Mouse (Mus musculus) adrenal gland, adult 2 months (tissue): Measurements from ENCODE around the gene Hmcn2. TPM values are rescaled to one million over a fixed set of nuclear protein-coding genes. Genes with fewer than 3 reads are reported as not detected.

Experiments used
- DNase-seq: peaks from one replicate; pipeline ENCODE4 v3.0.0; 2021
- long read RNA-seq: library from polyadenylated mRNA; stranded (forward); transcript quantifications from one replicate; pipeline ENCODE4 v2.0.0, GENCODE M21; 2021
- polyA plus RNA-seq: library from polyadenylated mRNA; depleted of rRNA; stranded (reverse); fragments of >200 nt; gene quantifications from 2 replicates; pipeline ENCODE4 v1.2.3, GENCODE M21; 2012; rRNA removed
- total RNA-seq, 2 experiments: library from RNA; stranded (reverse); gene quantifications; 2 replicates each; pipeline ENCODE4 v1.2.3; 2021

Gene Hmcn2
- total RNA-seq: under 1 TPM; 0.93 to 0.95 TPM
- polyA plus RNA-seq: 8.3 and 9.4 TPM in 2 replicates
- long read RNA-seq, partial matches to known transcripts: 1 of 1 reads
- long read RNA-seq, other reads (novel, unspliced or antisense): 0 of 1 reads

DNA sequence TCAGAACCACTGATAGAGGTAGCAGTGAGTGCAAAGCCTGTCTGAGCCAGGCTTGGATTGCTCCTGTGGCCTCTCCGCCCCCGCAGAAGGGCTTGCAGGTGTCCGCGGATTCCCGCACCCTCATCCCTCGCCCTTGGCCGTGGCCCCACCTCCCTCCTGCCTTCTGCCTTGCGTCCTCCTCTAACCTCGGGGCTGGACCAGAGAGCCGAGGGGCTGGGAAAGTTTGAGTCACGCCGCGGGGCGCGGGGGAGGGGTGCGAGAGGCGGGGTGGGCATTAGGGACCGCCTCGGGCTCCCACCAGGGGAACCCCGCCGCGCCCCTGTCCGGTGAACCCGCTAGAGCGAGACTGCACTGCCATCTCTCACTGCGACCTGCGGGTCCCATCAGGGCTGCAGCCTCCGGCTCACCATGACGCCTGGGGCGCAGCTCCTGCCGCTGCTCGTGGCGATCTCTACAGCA, at the start of gene Hmcn2:
Gene Hmcn2, plus strand, starts transcription at position 409 of the 459 bp plus-strand sequence.
- no peak for DNase-seq

DNA sequence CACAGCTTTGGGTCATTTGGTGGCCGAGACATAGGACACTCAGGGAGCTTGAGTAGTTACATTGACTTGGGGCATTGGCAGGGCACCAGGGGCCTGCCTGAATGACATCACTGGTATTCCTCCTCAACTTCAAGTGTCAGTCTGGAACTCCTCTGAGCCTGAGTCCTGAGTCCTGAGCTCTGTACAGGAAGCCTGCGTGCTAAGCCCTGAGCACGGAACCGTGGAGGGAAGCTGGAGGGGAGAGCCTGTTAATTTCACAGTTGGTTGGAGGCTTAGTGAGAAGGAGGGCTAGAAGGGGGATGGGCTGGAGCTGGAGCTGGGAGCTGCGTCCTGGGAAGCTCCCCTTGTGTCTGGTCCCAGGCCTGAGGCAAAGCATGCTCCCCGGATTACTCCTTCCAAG, 46.8 kb upstream of the Hmcn2 start:
- DNase-seq: no peak

DNA sequence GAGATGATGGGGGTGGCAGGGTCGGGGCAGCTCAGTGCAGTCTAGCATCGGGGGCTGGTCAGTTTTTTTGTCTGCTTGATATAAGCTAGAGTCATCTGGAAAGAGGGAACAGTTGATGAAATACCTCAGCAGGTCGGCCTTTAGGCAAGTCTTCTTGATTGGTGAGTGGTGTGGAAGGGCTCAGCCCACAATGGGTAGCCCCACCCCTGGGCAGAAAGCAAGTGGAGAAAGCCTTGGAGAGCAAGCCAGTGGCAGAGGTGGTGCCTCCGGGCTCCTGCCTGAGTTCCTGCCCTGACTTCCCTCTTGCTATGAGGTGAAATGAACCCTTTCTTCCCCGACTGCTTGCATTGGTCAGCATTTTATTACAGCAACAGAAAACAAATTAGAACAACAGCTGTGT, 45.6 kb upstream of the Hmcn2 start:
- no peak for DNase-seq

DNA sequence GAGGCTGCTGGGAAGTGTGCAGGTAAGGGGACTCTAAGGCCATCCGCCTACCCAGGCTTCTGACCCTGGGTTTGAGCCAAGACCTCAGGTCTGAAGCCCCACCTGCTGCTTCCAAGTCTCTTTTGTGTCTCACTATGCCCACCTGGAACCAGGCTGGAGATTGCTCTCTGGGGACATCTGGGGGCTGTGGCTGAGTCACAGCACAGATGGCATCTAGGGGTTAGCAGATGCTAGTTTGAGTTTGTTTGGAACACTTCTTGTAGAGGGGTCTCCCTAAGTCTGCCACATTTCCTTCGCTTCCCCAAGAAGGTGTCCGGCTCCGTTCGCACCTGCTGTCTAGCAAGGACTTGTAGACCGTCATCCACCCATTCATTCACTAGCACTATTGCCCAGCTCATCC, 45.0 kb upstream of the Hmcn2 start:
- no peak for DNase-seq

DNA sequence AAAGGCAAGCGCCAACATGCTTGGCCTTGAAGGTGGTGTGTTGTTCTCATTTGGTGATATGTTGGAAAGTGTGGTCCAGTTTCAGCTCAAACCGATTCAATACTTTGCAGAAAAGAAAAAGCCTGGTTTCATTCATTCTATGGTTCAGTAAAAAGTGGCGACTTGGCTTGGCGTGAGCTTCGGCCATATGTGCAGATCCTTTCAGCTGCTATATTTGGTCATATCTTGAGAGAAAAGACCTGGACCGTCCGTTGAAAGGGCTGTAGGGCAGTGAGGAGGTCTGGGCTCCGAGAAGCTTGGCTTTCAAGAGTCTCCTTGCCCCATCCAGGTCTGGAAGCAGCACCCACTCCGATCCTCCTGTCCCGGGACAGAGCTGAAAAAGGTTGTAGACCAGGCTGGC, 44.4 kb upstream of the Hmcn2 start:
- no peak for DNase-seq

DNA sequence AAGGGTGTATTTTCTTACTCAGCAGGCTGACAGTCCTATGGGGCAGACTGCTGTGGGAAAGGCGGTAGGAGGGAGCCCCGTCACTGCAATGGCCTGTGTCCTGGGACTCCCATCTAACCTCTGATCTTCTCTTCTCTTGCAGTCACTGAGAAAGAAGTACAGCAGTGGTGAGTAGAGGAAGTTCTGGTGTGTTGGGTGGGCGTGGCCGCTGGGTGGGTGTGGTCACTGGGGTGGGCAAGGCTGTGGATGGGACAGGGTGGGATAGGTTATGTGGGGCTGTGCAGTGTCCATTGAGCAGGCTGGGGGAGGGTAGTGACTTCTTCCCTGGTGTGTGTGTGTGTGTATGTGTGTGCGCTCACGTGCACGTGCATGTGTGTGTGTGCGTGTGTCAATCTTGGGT, 43.7 kb upstream of the Hmcn2 start:
- DNase-seq: no peak

DNA sequence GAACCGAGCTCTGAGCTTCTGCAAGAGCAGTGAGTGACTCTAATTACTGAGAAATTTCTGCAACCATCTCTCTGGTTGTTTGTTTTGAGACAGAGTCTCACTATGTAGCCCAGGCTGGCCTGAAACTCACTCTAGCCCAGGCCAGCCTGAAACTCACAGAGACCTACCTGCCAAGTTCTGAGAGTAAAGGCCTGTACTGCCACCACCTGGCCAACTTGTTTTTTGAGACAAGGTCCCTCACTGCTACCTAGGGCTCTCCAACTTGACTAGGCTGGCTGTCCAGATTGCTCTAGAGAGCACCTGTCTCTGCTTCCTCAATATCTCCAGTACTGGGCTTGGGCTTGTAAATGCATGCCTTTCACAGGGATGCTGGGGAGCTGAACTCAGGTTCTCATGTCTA, 43.1 kb upstream of the Hmcn2 start:
- no peak for DNase-seq

DNA sequence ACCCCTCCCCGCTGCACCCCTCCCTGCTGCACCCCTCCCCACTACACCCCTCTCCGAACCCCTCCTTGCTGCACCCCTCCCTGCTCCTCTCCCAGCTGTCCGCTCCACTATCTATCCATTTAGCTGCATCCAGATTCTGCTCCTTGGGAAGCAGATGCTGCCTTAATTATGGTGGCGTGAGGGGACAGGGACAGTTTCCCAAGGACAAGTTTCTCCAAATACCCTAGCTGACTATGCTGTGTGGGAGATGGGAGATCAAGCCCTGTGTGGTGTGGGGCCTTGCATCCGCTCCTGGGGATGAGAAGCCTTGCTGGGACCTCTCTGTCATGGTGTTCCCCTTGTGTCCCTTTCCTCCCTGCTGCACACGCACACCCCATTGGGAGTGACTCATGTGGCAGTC, 39.2 kb upstream of the Hmcn2 start:
- no peak for DNase-seq

DNA sequence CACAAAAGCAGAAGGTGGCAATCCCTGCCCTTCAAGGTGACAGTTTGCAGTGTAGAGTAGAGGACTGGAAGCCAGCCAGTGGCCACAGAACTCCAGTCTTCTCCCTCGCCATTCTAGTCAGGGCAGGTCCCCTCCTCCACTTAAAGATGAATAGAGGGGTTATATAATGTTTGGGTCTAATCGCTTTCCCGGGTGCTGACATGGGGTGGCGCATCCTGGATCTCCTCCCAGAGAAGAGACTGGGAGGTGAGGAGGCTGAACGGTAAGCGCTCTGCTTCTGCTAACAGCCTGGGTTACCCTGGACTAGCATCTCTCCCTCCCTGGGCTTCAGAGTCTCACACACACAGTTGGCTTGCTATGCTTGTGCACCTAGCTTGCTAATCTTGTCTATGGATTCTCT, 36.4 kb upstream of the Hmcn2 start:
- DNase-seq: no peak

DNA sequence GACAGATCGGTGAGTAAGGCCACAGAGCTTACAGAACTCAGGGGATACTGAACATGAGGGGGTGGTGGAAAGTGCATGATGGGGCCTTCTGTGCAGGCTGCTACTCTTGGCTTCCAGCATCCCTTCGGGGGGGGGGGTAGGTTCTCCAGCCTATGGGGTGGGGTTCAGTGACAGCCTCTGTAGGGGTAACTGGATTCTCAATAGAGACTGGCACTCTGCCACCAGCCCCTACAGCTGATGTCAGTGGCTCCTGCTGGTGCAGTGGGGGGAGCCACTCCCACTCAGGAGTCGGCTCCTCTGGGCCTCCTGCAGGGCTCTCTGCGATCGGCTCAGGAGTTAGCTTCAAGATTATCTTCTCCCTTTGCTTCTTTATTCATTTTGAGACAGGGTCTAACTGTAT, 35.7 kb upstream of the Hmcn2 start:
- DNase-seq: no peak

DNA sequence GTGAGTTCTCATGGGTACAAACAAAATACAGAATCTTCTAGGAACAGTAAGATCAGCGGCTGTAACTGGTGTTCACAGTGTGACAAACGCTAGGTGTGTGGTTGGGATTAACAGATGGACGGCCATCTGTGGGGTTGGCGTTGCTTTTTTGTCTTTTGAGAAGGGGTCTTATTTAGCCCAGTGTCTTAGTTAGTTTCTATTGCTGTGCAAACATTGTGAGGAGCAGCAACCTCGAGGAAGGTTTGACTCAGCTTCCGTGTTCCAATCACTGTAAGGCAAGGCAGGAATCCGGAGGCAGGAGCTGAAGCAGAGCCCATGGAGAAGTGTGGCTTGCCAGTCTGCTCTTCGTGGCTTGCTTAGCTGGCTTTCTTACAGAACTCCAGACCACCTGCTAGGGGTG, 33.1 kb upstream of the Hmcn2 start:
- DNase-seq: no peak

DNA sequence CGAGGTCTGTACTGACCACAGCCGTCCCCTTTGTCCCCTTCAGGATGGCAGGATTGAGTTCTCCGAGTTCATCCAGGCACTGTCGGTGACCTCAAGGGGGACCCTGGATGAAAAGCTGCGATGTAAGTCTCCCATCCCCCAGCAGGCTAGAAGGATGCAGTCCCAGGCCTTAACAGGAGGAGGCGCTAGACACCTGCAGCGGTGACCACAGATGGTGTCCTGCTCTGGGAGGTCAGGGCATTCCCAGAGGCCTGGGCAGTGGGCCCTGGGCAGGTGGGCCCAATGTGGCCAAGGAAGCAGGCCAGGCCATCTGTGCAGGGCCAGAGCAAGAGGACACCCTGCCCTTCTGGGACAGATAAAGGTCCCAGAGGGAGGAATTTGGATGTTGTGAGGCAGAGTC, 31.9 kb upstream of the Hmcn2 start:
- no peak for DNase-seq

DNA sequence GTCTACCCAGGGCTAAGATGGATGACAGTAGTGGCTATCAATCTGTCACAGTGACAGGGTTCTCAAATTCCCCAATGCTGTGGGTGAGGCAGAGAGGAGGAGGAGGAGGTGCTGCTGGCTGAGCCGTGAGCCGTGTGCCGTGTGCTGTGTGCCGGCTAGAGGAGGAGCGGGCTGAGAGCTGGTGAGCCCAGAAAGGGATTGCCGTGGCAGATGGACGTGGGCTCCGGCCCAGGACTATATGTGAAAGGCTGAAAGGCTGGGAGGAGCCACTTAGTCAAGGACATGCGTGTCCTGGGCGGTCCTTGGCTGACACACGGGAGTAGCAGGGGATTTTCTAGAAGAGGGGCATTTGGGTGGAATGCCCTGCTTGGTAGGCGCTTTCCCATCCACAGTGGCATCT, 31.3 kb upstream of the Hmcn2 start:
- DNase-seq: no peak

DNA sequence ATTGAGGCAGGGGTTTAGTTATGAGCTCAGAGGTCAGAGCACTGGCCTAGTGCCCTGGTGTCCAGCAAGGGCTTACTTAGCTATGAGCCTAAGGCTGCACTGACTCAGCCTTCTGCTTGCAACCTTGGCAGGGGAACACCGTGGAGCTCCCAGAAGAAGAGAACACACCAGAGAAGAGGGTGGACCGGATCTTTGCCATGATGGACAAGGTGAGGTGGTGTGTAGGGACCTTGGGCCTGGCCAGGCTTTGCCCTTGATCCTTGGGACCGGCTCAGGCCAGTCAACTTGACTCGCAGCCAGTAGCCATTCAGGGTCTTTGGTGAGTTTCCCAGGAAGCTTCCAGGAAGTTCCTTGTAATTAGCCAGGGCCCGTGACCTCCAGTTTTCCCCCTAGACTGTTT, 29.7 kb upstream of the Hmcn2 start:
- DNase-seq: peak; percentile 26

DNA sequence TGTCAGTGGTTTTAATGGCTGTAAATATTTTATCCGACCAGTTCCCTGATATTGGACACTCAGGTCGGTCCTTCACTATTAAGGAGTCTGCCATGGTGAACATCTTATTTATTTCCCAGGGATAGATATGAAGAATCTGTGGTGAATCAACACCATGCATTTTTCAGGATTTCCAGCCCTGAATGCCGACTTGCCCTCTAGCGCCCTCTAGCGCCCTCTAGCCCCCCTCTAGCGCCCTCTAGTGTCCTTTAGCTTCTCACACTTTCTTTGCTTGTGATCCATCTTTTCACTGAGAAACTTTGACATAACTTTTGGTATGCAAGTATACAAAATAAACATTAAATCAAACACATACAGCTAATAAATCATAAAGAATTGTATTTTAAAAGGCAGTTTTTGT, 22.8 kb upstream of the Hmcn2 start:
- DNase-seq: peak; percentile 67

DNA sequence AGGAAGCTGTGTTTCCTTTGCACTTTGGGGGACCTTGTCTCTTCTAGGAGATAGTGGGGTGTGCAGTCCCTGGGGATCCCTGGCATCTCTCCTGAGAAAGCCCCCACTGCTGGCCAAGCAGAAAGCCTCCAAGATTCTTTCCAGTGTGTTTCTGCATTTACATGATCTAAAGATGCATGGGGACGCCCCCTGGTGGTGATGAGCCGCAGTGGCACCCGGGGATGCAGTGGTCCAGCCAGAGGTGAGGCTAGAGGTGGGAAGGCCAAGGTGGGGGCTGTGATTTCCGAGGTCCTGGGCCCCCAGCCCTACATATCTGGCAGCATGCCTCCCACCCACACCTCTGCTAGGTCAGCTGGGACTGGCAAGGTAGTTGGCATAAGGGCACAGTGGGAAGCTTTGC, 19.2 kb upstream of the Hmcn2 start:
- peak; percentile 66 for DNase-seq

DNA sequence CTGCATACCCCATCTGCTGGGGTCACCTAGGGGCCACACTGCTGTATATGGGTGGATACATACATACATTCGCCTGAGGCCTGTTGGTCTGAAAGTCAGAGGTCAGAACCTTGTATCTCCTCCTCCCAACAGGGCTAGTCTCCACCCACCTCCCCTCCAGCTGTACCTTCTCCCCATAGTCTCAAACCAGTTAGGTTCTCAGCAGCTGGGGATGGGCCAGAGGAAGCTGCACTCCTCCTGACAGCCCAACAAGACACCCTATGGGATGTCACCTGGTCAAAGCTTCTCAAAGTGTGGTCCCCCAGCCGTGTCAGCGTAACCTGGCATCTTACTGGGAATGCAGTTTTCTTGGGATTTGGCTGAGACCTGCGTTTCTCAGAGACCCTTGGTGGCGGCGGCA, 17.8 kb upstream of the Hmcn2 start:
- no peak for DNase-seq

DNA sequence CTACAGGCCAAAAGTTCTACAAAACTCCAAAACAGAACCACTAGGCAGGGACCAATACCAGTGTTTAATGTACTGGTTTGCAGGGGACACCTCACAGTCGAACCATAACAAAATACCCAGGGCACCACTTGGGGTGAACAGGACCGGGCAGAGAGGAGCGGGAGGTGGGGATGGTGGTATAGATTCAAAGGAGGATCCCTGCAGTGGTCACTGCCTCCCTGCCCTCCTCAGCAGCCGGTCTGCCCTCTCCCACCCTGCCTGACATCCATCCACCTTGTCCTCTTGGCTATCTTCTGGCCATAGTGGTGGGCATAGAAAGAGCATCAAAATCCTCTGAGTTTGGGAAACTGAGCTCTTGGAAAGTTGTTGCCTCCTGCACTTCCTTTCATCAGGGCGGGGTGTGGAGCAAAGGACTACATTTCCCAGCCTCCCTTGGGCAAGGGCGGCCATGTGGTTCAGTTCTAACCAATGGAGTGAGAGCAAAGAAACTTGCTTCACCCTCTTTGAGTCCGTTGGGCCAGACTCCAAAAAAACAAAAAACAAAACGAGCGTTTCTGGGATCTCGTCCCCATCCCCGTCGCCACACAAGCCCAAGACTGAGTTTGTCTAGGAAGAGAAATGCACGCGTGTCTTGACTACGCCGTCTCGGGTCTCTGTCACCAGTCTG, 16.5 kb upstream of the Hmcn2 start:
- peak; percentile 69 for DNase-seq

DNA sequence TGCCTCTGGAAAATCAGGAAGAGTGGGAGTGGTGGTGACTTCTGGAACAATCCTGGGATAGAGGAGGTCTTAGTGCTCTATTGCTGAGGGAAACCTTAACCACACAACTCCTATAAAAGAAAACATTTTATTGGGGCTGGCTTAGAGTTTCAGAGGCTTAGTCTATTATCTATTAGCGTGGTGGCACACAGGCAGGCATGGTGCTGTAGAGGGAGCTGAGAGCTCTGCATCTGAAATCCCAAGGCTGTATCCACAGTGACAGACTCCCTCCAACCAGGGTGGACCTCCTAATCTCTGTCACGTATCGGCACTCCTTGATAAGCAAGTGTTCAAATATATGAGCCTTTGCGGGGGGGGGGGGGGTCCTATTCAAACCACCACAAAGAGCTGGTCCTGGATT, 15.4 kb upstream of the Hmcn2 start:
- DNase-seq: no peak

DNA sequence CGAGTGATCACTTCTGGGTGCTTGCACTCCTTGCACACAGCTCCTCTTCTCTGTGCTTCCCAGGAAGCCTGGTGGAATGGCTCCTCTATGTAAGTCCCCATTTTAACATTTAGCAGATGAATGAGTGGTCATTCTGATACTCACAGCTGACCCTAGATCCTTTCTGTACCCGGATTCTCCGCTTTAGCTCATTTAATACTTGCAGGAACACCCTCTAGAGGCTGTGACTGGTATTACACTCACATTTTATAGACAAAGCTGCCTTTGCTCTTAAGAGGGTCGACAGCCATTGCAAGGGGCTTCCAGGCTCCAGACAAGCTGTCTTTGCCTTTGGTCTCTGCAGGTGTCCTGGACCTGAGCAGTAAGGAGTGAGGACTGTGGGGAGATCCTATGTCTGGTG, 14.9 kb upstream of the Hmcn2 start:
- no peak for DNase-seq

DNA sequence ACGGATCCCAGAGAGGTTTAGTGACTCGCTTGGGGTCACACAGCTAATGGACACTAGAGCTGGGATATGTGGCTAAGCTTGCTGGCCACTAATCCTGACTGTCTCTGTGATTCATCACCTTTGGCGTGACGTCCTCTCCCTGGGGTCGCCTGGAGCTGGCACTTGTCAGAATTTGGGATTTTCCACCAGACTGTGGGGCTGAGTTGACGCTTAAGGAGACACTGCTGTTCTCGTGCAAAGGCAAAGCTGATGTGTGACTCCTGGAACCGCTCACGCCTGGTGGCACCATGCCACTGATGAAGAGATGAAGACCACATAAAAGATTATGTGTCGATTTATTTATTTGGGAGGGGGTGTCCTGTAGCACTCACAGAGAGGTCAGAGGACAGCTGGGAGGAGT, 14.2 kb upstream of the Hmcn2 start:
- DNase-seq: no peak

DNA sequence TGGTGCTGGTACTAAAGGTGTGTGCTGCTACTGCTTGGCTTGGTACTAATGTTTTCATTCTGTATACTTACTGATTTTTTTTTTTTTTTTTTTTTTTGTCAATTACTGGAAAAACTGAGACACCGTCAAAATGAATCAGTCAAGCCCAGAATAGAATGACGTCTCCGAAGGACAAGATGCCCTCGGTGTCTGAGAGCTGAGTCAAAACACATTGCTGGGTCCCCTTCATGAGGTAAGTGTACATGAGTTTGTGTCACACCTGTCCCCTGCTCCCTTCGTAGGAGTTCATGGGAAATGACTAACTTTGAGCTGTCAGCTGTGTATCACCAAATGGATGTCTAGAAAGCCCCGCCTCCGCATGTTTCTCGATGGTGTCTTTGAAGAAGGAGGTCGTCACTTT, 11.0 kb upstream of the Hmcn2 start:
- no peak for DNase-seq

DNA sequence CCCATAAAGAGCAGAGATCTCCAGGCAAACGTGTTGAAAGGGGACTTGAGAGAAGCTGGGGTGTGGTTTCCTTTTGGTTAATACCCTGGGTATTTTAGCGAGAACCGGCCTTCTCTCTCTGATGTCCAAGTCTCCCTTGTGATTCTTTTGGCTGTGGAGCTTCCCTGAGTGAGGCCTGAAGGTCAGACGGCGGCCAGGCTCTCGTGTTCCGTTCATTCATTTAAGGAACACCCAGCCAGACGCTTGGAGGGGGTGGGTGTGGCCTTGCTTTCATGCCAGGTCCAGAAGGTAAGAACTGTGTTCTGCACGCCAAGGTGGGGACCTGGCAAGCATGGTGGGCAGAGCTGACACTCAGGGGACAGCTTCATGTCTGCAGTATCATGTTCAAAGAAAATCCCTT, 10.0 kb upstream of the Hmcn2 start:
- no peak for DNase-seq

DNA sequence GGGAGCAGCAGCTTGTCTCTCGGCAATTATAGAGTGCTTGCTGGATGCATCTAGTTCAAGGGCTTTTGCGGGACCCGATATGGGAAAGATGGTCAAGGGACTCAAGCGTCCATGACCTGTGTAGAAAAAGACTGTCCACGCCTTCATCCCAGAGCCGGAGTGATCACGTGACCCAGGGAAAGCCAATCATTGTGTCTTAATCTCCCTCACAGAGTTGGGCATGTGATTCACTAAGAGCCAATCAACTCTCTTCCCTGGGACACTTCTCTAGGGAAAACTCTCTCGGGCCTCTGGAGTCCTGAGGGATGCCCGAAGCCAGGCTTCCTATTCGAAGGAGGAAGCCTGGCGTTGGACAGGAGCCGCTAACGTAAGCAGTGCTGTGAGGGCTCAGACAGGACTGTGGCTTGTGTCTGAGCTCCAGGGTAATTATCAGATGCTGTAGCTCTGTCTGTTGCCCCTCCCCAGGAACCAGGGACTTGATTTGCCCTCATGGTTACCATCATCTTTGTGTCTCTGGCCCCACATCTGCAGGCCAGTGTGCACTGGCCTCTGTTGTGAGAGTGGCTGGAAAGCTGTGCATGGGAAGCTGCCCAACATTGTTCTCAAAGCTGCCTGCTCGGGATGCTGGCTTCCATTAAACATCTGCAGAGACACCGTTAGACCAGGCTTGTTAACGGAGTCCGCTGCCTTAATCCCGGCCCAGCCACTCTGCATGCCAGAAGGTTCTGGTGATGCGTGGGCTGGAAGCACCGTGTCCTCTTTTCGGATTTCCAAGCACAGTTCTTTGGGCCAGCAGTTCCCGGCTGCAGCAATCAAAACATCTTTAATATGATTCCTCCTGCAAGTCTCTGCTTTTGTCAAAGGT, 9.2 kb upstream of the Hmcn2 start:
- no peak for DNase-seq
